Mouse (Mus musculus): ENCODE measurements around the gene Foxs1. TPM values are rescaled to one million over a fixed set of nuclear protein-coding genes. Genes with fewer than 3 reads are reported as not detected.

The Foxs1 gene
- polyA plus RNA-seq, 1 experiment = 6.4 TPM

DNA sequence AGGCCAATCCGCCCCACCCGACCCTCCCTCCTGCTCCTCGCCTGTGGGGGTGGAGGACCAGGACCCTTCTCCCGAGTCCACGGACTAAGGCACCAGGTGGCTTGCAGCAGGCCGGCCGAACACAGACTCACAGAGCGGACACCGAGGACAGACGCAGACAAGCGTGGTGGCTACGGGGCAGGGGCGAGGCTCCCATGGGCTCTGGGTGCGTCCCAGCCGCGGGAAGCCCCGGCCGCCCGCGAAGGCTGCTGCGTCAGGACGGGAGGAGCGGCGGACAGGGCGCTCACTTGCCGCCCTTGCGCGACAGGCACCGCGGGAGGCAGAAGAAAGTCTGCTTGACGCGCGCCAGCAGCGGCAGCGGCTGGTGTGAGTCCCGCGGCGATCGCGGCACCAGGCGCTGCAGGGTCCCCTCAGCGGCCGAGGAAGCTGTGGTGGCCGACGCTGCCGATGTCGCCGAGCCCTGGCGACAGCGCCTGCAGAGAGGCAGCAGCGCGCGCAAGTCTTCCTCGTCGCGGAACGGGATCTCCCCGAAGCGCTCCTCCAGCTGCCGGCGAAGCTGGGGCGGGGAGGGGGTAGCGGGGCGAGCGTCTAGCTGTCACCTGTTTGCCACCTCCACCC is 10.0 kb upstream of the Foxs1 start:
- Histone ChIP-seq H3K27me3 (replicated peaks; ENCODE audit: control insufficient read depth, insufficient read depth, low read length) (no peaks in the 10 kb centered on the region), H3K27ac (ENCODE audit: insufficient read depth, low read depth, low read length) (no peak overlapping the region), H3K4me1 (ENCODE audit: control insufficient read depth, insufficient read depth, low read length) (no peaks in the 10 kb centered on the region), H3K4me3 (ENCODE audit: insufficient read depth, low read depth, low read length) (0 out of 2 replicates have a peak overlapping the region, but pooled peaks have one; percentile 7), H3K36me3 (ENCODE audit: control insufficient read depth, insufficient read depth, low read length) (no peaks in the 10 kb centered on the region)
- DNase-seq = no peak
- WGBS = 3% methylated on average over 65 of the region's 65 CpGs
- no peak for TF ChIP-seq CTCF (conservative IDR thresholded peaks at IDR 0.05; ENCODE audit: insufficient read depth, insufficient read length, low read depth, low read length)
- no peak for TF ChIP-seq POLR2A (IDR thresholded peaks at IDR 0.05; ENCODE audit: low read depth, low read length)

DNA sequence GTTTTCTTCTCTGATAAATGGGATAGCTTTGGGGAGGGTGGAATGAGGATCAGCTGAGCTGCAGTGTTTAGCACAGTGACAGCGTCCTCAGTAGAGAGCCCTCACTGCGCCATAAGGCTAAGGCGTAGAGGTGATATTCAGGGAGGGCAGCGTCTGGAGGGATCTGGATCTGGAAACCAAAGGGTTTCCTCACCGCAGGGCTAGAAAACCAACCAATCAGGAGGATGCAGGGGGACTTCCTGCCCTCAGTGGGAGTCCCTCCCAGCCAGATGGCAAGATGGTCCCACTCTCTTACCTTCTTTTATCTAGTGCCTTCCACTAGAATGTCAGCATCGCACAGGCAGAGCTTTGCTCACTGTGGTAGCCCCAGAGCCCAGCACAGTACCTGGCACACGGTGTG is 8.8 kb upstream of the Foxs1 start:
- WGBS = 46% methylated on average over 7 of the region's 7 CpGs
- no peak for DNase-seq
- Histone ChIP-seq H3K27ac (ENCODE audit: insufficient read depth, low read depth, low read length) (no peak overlapping the region), H3K4me1 (ENCODE audit: control insufficient read depth, insufficient read depth, low read length) (no peaks in the 10 kb centered on the region), H3K4me3 (ENCODE audit: insufficient read depth, low read depth, low read length) (no peak overlapping the region), H3K36me3 (ENCODE audit: control insufficient read depth, insufficient read depth, low read length) (no peaks in the 10 kb centered on the region), H3K27me3 (replicated peaks; ENCODE audit: control insufficient read depth, insufficient read depth, low read length) (no peaks in the 10 kb centered on the region)
- TF ChIP-seq CTCF (conservative IDR thresholded peaks at IDR 0.05; ENCODE audit: insufficient read depth, insufficient read length, low read depth, low read length) (no peak), POLR2A (IDR thresholded peaks at IDR 0.05; ENCODE audit: low read depth, low read length) (no peak)

DNA sequence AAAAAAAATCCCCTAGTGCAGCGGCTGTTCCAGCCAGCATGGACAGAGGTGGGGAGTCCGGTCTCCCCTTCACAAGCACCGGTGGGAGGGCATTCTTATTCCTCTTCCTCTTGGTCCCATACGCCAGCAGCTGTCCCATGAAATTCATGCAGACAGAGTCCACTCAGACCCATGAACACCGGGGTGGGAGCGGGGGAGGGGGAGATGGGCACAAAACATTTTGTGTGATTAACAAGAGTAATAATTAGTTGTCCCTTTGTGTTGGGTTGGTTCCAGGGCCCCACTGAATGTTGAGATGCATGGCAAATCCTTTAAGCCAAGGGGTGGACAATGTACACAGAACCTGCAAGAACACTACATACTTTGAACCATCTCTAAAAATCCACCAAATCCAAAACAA is 8.1 kb upstream of the Foxs1 start:
- no peak for DNase-seq
- Histone ChIP-seq H3K27ac (ENCODE audit: insufficient read depth, low read depth, low read length) (no peak overlapping the region), H3K4me1 (ENCODE audit: control insufficient read depth, insufficient read depth, low read length) (no peaks in the 10 kb centered on the region), H3K4me3 (ENCODE audit: insufficient read depth, low read depth, low read length) (no peak overlapping the region), H3K36me3 (ENCODE audit: control insufficient read depth, insufficient read depth, low read length) (no peaks in the 10 kb centered on the region), H3K27me3 (replicated peaks; ENCODE audit: control insufficient read depth, insufficient read depth, low read length) (no peaks in the 10 kb centered on the region)
- 72% methylated on average over 6 of the region's 6 CpGs for WGBS
- TF ChIP-seq CTCF (conservative IDR thresholded peaks at IDR 0.05; ENCODE audit: insufficient read depth, insufficient read length, low read depth, low read length) (no peak), POLR2A (IDR thresholded peaks at IDR 0.05; ENCODE audit: low read depth, low read length) (no peak)

DNA sequence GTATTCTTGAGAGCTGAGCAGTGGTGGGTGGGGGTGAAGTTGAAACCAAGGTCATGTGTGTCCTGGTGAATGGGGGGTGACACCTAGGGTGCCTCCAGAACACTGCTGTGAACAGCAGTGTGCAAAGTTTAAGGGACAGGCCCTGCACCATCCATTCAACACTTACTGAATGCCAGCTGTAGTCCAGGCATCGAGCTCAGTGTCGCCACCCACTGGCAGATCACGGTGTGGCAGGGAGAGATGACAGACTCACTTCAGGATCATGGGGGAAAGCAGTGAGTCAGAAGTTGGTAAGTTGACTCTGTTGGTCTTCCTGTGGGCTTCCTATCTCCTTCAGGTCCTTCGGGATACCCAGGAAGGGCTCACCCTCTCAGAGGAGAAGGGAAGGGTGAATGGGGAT is 6.8 kb upstream of the Foxs1 start:
- Histone ChIP-seq H3K4me1 (ENCODE audit: control insufficient read depth, insufficient read depth, low read length) (no peaks in the 10 kb centered on the region), H3K36me3 (ENCODE audit: control insufficient read depth, insufficient read depth, low read length) (no peaks in the 10 kb centered on the region), H3K27ac (ENCODE audit: insufficient read depth, low read depth, low read length) (no peak overlapping the region), H3K4me3 (ENCODE audit: insufficient read depth, low read depth, low read length) (no peak overlapping the region), H3K27me3 (replicated peaks; ENCODE audit: control insufficient read depth, insufficient read depth, low read length) (no peaks in the 10 kb centered on the region)
- TF ChIP-seq POLR2A (IDR thresholded peaks at IDR 0.05; ENCODE audit: low read depth, low read length) (no peak), CTCF (conservative IDR thresholded peaks at IDR 0.05; ENCODE audit: insufficient read depth, insufficient read length, low read depth, low read length) (peak; percentile 76)
- WGBS = 14% methylated on average over 4 of the region's 4 CpGs
- peak; percentile 34 for DNase-seq

GRCm38 (mm10) chr2:152933614-152934013 is 606 bp upstream of the Foxs1 start:
- WGBS = 41% methylated on average over 5 of the region's 5 CpGs
- no peak overlapping the region for H3K4me3 ChIP-seq (ENCODE audit: insufficient read depth, low read depth, low read length)
- DNase-seq = peak; percentile 64
- no peaks in the 10 kb centered on the region for H3K4me1 ChIP-seq (ENCODE audit: control insufficient read depth, insufficient read depth, low read length)
- H3K27me3 ChIP-seq (replicated peaks; ENCODE audit: control insufficient read depth, insufficient read depth, low read length) = no peaks in the 10 kb centered on the region
- TF ChIP-seq POLR2A (IDR thresholded peaks at IDR 0.05; ENCODE audit: low read depth, low read length) (no peak), CTCF (conservative IDR thresholded peaks at IDR 0.05; ENCODE audit: insufficient read depth, insufficient read length, low read depth, low read length) (peak; percentile 74)
- H3K36me3 ChIP-seq (ENCODE audit: control insufficient read depth, insufficient read depth, low read length) = no peaks in the 10 kb centered on the region
- peak overlapping the region; percentile 12; the same call in 1 of the 2 replicates for H3K27ac ChIP-seq (ENCODE audit: insufficient read depth, low read depth, low read length)

DNA sequence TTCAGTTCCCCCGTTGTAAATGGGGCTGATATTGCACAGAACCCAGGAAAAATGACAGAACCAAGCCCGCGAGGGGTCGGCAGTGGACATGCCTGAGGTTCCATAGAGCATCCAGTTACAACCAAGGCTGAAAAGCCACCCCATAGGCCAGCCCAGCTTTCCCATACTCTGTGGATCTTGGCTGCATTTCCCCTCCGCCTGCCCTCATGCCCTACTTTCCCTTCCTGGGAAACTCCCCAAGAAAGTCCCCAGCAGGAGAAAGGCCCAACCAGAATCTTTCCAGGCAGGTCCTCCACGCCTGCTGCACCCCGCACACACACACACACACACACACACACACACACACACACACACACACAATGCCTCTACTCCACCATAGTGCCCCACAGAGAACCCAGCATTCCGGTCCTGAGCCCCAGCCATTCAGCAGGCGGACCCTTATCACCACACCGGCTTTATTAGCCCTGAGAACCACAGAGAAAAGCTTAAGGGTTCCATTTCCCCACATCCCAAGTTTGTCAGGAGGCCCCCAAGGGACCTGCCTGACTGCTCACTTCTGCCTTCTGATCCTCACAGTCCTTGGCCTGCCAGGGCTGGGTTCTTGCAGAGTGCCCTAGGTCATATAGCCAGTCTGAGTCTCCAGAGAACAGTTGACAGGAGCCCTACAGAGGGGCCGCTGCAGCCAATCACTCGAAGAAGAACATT is 1.4 kb downstream of the Foxs1 start:
- WGBS = 51% methylated on average over 12 of the region's 12 CpGs
- H3K4me3 ChIP-seq (ENCODE audit: insufficient read depth, low read depth, low read length) = peak overlapping the region; percentile 47
- H3K27ac ChIP-seq (ENCODE audit: insufficient read depth, low read depth, low read length) = 0 out of 2 replicates have a peak overlapping the region, but pooled peaks have one; percentile 17
- DNase-seq = peak; percentile 38
- H3K4me1 ChIP-seq (ENCODE audit: control insufficient read depth, insufficient read depth, low read length) = 0 out of 2 replicates have a peak, but pooled peaks cover 5% of the 10 kb centered on the region
- H3K36me3 ChIP-seq (ENCODE audit: control insufficient read depth, insufficient read depth, low read length) = no peaks in the 10 kb centered on the region
- TF ChIP-seq CTCF (conservative IDR thresholded peaks at IDR 0.05; ENCODE audit: insufficient read depth, insufficient read length, low read depth, low read length) = no peak
- no peak for TF ChIP-seq POLR2A (IDR thresholded peaks at IDR 0.05; ENCODE audit: low read depth, low read length)
- H3K27me3 ChIP-seq (replicated peaks; ENCODE audit: control insufficient read depth, insufficient read depth, low read length) = no peaks in the 10 kb centered on the region

GRCm38 (mm10) chr2:152930276-152930675 is 2.7 kb downstream of the Foxs1 start:
- H3K27me3 ChIP-seq (replicated peaks; ENCODE audit: control insufficient read depth, insufficient read depth, low read length) = no peaks in the 10 kb centered on the region
- H3K27ac ChIP-seq (ENCODE audit: insufficient read depth, low read depth, low read length) = 0 out of 2 replicates have a peak overlapping the region, but pooled peaks have one; percentile 26
- 0 out of 2 replicates have a peak, but pooled peaks cover 5% of the 10 kb centered on the region for H3K4me1 ChIP-seq (ENCODE audit: control insufficient read depth, insufficient read depth, low read length)
- H3K36me3 ChIP-seq (ENCODE audit: control insufficient read depth, insufficient read depth, low read length) = no peaks in the 10 kb centered on the region
- DNase-seq = peak; percentile 72
- TF ChIP-seq CTCF (conservative IDR thresholded peaks at IDR 0.05; ENCODE audit: insufficient read depth, insufficient read length, low read depth, low read length) = no peak
- TF ChIP-seq POLR2A (IDR thresholded peaks at IDR 0.05; ENCODE audit: low read depth, low read length) = no peak
- no peak overlapping the region; the same call in 1 of the 2 replicates for H3K4me3 ChIP-seq (ENCODE audit: insufficient read depth, low read depth, low read length)
- 34% methylated on average over 2 of the region's 2 CpGs for WGBS

All from kidney, adult 2 months (tissue).